Mouse (Mus musculus) hindbrain, embryonic 12.5 days (tissue): ENCODE measurements around the gene Slco3a1. TPM values are rescaled to one million over a fixed set of nuclear protein-coding genes. Genes with fewer than 3 reads are reported as not detected.

Source experiments
- ATAC-seq: fragments of 200-750 bp; cut with Nextera tagmentation; 2 replicates; pipeline ENCODE4 v1.8.0; 2017; ENCODE audit warnings: moderate TSS enrichment; ENCODE audit not compliant: low FRiP score
- H3K27ac ChIP-seq: fragments of 300-500 bp; sonication (generic); 2 replicates; pipeline ENCODE4 v1.5.1; 2016; ENCODE audit warnings: mild to moderate bottlenecking
- H3K27me3 ChIP-seq: fragments of 300-500 bp; sonication (generic); 2 replicates; pipeline ENCODE4 v1.6.1; 2016; ENCODE audit warnings: mild to moderate bottlenecking
- H3K36me3 ChIP-seq: fragments of 300-500 bp; sonication (generic); 2 replicates; pipeline ENCODE4 v1.6.1; 2016; ENCODE audit warnings: mild to moderate bottlenecking
- H3K4me1 ChIP-seq: fragments of 300-500 bp; sonication (generic); 2 replicates; pipeline ENCODE4 v1.6.1; 2016
- H3K4me2 ChIP-seq: fragments of 300-500 bp; sonication (generic); replicated peaks from 2 replicates; pipeline ENCODE4 v1.6.1; 2016; ENCODE audit warnings: mild to moderate bottlenecking
- H3K4me3 ChIP-seq: fragments of 300-500 bp; sonication (generic); 2 replicates; pipeline ENCODE4 v1.5.1; 2016; ENCODE audit warnings: mild to moderate bottlenecking
- H3K9ac ChIP-seq: fragments of 300-500 bp; sonication (generic); 2 replicates; pipeline ENCODE4 v1.6.1; 2016; ENCODE audit warnings: mild to moderate bottlenecking, moderate library complexity
- H3K9me3 ChIP-seq: fragments of 300-500 bp; sonication (generic); replicated peaks from 2 replicates; pipeline ENCODE4 v1.6.1; 2016; ENCODE audit warnings: mild to moderate bottlenecking
- WGBS: fragments of 180-500 bp; shearing (Covaris S2); methylation state at CpG from one replicate; pipeline ENCODE4 v1.1.7; 2016; 5-methylcytosine and 5-hydroxymethylcytosine counted together
- polyA plus RNA-seq: library from polyadenylated mRNA; unstranded; fragments of >200 nt; fragmentation: Nextera tagmentation; extraction: Ambion mirVana; gene quantifications from 2 replicates; pipeline ENCODE4 v1.2.1, GENCODE M21; 2016

The Slco3a1 gene
- polyA plus RNA-seq, 1 experiment from 2014 or later, result 16.4 TPM

- peaks cover 22% of the 10 kb centered on the region for H3K27me3 ChIP-seq
- no peaks in the 10 kb centered on the region for H3K9me3 ChIP-seq
- H3K36me3 ChIP-seq, result no peaks in the 10 kb centered on the region
- H3K4me3 ChIP-seq, result no peak overlapping the region
- ATAC-seq, result no peak
- H3K4me1 ChIP-seq, result no peaks in the 10 kb centered on the region
- H3K27ac ChIP-seq, result no peak overlapping the region
- no peak overlapping the region for H3K9ac ChIP-seq
- H3K4me2 ChIP-seq, result no peak overlapping the region
- 82% methylated on average over 4 of the region's 4 CpGs for WGBS
Measured at GRCm38 (mm10) chr7:74498266-74498980, 56.2 kb downstream of the Slco3a1 start.

GRCm38 (mm10) chr7:74497203-74497602 is 57.4 kb downstream of the Slco3a1 start:
- Histone ChIP-seq H3K4me1 (no peaks in the 10 kb centered on the region), H3K4me2 (no peak overlapping the region), H3K27ac (no peak overlapping the region), H3K36me3 (no peaks in the 10 kb centered on the region), H3K9ac (no peak overlapping the region), H3K4me3 (no peak overlapping the region), H3K9me3 (no peaks in the 10 kb centered on the region), H3K27me3 (peaks cover 16% of the 10 kb centered on the region)
- no peak for ATAC-seq
- 84% methylated on average over 2 of the region's 2 CpGs for WGBS

GRCm38 (mm10) chr7:74495451-74495850 is 59.1 kb downstream of the Slco3a1 start:
- peaks cover 16% of the 10 kb centered on the region for H3K27me3 ChIP-seq
- no peak overlapping the region for H3K4me2 ChIP-seq
- H3K36me3 ChIP-seq, result no peaks in the 10 kb centered on the region
- 88% methylated on average over 2 of the region's 2 CpGs for WGBS
- no peak overlapping the region for H3K9ac ChIP-seq
- no peaks in the 10 kb centered on the region for H3K9me3 ChIP-seq
- no peak overlapping the region for H3K27ac ChIP-seq
- no peak for ATAC-seq
- no peaks in the 10 kb centered on the region for H3K4me1 ChIP-seq
- H3K4me3 ChIP-seq, result no peak overlapping the region

GRCm38 (mm10) chr7:74493775-74494174 is 60.8 kb downstream of the Slco3a1 start:
- Histone ChIP-seq H3K4me1 (no peaks in the 10 kb centered on the region), H3K27ac (no peak overlapping the region), H3K36me3 (no peaks in the 10 kb centered on the region), H3K4me3 (no peak overlapping the region), H3K27me3 (0 out of 2 replicates have a peak, but pooled peaks cover under 1% of the 10 kb centered on the region), H3K9ac (no peak overlapping the region), H3K4me2 (no peak overlapping the region), H3K9me3 (no peaks in the 10 kb centered on the region)
- 87% methylated on average over 1 of the region's 1 CpGs for WGBS
- no peak for ATAC-seq

- H3K9ac ChIP-seq, result no peak overlapping the region
- H3K27ac ChIP-seq, result no peak overlapping the region
- no peak overlapping the region for H3K4me3 ChIP-seq
- no peaks in the 10 kb centered on the region for H3K4me1 ChIP-seq
- no peaks in the 10 kb centered on the region for H3K9me3 ChIP-seq
- no peak for ATAC-seq
- WGBS, result 78% methylated on average over 9 of the region's 9 CpGs
- no peaks in the 10 kb centered on the region for H3K36me3 ChIP-seq
- H3K27me3 ChIP-seq, result no peaks in the 10 kb centered on the region
- H3K4me2 ChIP-seq, result no peak overlapping the region
Measured at GRCm38 (mm10) chr7:74491683-74492355, 62.8 kb downstream of the Slco3a1 start.

GRCm38 (mm10) chr7:74488141-74488540 is 66.4 kb downstream of the Slco3a1 start:
- 84% methylated on average over 3 of the region's 3 CpGs for WGBS
- Histone ChIP-seq H3K9me3 (no peaks in the 10 kb centered on the region), H3K36me3 (no peaks in the 10 kb centered on the region), H3K4me1 (no peaks in the 10 kb centered on the region), H3K4me2 (no peak overlapping the region), H3K27ac (no peak overlapping the region), H3K4me3 (no peak overlapping the region), H3K27me3 (no peaks in the 10 kb centered on the region), H3K9ac (no peak overlapping the region)
- ATAC-seq, result no peak

GRCm38 (mm10) chr7:74487727-74488126 is 66.9 kb downstream of the Slco3a1 start:
- Histone ChIP-seq H3K4me3 (no peak overlapping the region), H3K27ac (no peak overlapping the region), H3K9ac (no peak overlapping the region), H3K4me2 (no peak overlapping the region), H3K9me3 (no peaks in the 10 kb centered on the region), H3K27me3 (no peaks in the 10 kb centered on the region), H3K4me1 (no peaks in the 10 kb centered on the region), H3K36me3 (no peaks in the 10 kb centered on the region)
- 73% methylated on average over 3 of the region's 3 CpGs for WGBS
- ATAC-seq, result no peak

- H3K9ac ChIP-seq, result no peak overlapping the region
- H3K4me1 ChIP-seq, result no peaks in the 10 kb centered on the region
- H3K27ac ChIP-seq, result no peak overlapping the region
- no peaks in the 10 kb centered on the region for H3K27me3 ChIP-seq
- no peaks in the 10 kb centered on the region for H3K9me3 ChIP-seq
- no peaks in the 10 kb centered on the region for H3K36me3 ChIP-seq
- no peak overlapping the region for H3K4me3 ChIP-seq
- 91% methylated on average over 4 of the region's 4 CpGs for WGBS
- H3K4me2 ChIP-seq, result no peak overlapping the region
- ATAC-seq, result no peak
Measured at GRCm38 (mm10) chr7:74486083-74486482, 68.5 kb downstream of the Slco3a1 start.

- no peaks in the 10 kb centered on the region for H3K9me3 ChIP-seq
- no peak overlapping the region for H3K4me3 ChIP-seq
- ATAC-seq, result no peak
- no peaks in the 10 kb centered on the region for H3K36me3 ChIP-seq
- no peak overlapping the region for H3K9ac ChIP-seq
- H3K27ac ChIP-seq, result no peak overlapping the region
- no peaks in the 10 kb centered on the region for H3K27me3 ChIP-seq
- H3K4me1 ChIP-seq, result peaks cover 4% of the 10 kb centered on the region; the same call in 1 of the 2 replicates
- no peak overlapping the region for H3K4me2 ChIP-seq
- WGBS, result 84% methylated on average over 2 of the region's 2 CpGs
Measured at GRCm38 (mm10) chr7:74485669-74486068, 68.9 kb downstream of the Slco3a1 start.

GRCm38 (mm10) chr7:74484024-74484385 is 70.6 kb downstream of the Slco3a1 start:
- no peaks in the 10 kb centered on the region; the same call in 1 of the 2 replicates for H3K27me3 ChIP-seq
- no peak for ATAC-seq
- WGBS, result 90% methylated on average over 2 of the region's 2 CpGs
- H3K4me3 ChIP-seq, result no peak overlapping the region
- no peak overlapping the region for H3K4me2 ChIP-seq
- no peak overlapping the region for H3K9ac ChIP-seq
- no peaks in the 10 kb centered on the region for H3K36me3 ChIP-seq
- no peak overlapping the region for H3K27ac ChIP-seq
- H3K9me3 ChIP-seq, result no peaks in the 10 kb centered on the region
- H3K4me1 ChIP-seq, result peaks cover 9% of the 10 kb centered on the region; the same call in 1 of the 2 replicates

GRCm38 (mm10) chr7:74483294-74484023 is 71.1 kb downstream of the Slco3a1 start:
- ATAC-seq, result no peak
- H3K4me3 ChIP-seq, result no peak overlapping the region
- H3K27ac ChIP-seq, result no peak overlapping the region
- WGBS, result 93% methylated on average over 3 of the region's 3 CpGs
- no peaks in the 10 kb centered on the region for H3K9me3 ChIP-seq
- no peak overlapping the region for H3K4me2 ChIP-seq
- no peaks in the 10 kb centered on the region for H3K36me3 ChIP-seq
- no peaks in the 10 kb centered on the region; the same call in 1 of the 2 replicates for H3K27me3 ChIP-seq
- no peak overlapping the region for H3K9ac ChIP-seq
- peaks cover 13% of the 10 kb centered on the region; the same call in 1 of the 2 replicates for H3K4me1 ChIP-seq

- no peaks in the 10 kb centered on the region for H3K27me3 ChIP-seq
- ATAC-seq, result no peak
- H3K9ac ChIP-seq, result no peak overlapping the region
- H3K9me3 ChIP-seq, result no peaks in the 10 kb centered on the region
- 0 out of 2 replicates have a peak, but pooled peaks cover 4% of the 10 kb centered on the region for H3K4me1 ChIP-seq
- H3K4me2 ChIP-seq, result no peak overlapping the region
- no peak overlapping the region for H3K4me3 ChIP-seq
- no peaks in the 10 kb centered on the region for H3K36me3 ChIP-seq
- WGBS, result 81% methylated on average over 7 of the region's 7 CpGs
- H3K27ac ChIP-seq, result no peak overlapping the region
Measured at GRCm38 (mm10) chr7:74471740-74472139, 82.8 kb downstream of the Slco3a1 start.
